Mouse (Mus musculus) stomach, postnatal 0 days (tissue): ENCODE results near the gene Scube1.

Experiments
- CTCF ChIP-seq: IDR thresholded peaks from 2 replicates; pipeline ENCODE4 v1.5.1; 2016; ENCODE audit warnings: antibody characterized with exemption, low read depth, mild to moderate bottlenecking, moderate library complexity
- EP300 ChIP-seq: optimal IDR thresholded peaks from 2 replicates; pipeline ENCODE3; 2016; ENCODE audit warnings: antibody characterized with exemption

GRCm38 (mm10) chr15:83689946-83690345, 34.9 kb downstream of the Scube1 start:
- no peak for TF ChIP-seq EP300
- no peak for TF ChIP-seq CTCF
